9 mouse cellular contexts compared by ENCODE assay signal in genomic region chr11:101468731-101469130, GRCm38 (mm10). TPM values are rescaled to one million over a fixed set of nuclear protein-coding genes. Genes with fewer than 3 reads are reported as not detected.
DNase-seq lines count a peak whose midpoint lies in the region; ATAC-seq and TF ChIP-seq lines count a peak whose summit lies in the region.
"Had no signal": no experiment of that assay in that cellular context is flagged by ENCODE, and none has a peak within 500 bp of the region (broad histone marks: within the 10 kb centered on the region; RNA-seq: fewer than 3 reads in every experiment).

No protein-coding gene starts in this region.

- no peaks in the 10 kb centered on the region for H3K36me3 ChIP-seq in thymus, adult 2 months (ENCODE audit: control insufficient read depth, insufficient read depth, low read length)
- H3K36me3 ChIP-seq in liver, embryonic 14.5 days (replicated peaks; ENCODE audit: control insufficient read depth, insufficient read depth, low read depth), result no peaks in the 10 kb centered on the region

- no peak for TF ChIP-seq POLR2A in cerebellum, adult 2 months (IDR thresholded peaks at IDR 0.05; ENCODE audit: borderline replicate concordance, insufficient read depth, low read length)
- TF ChIP-seq POLR2A in thymus, adult 2 months (IDR thresholded peaks at IDR 0.05; ENCODE audit: control insufficient read depth, extremely low read depth, insufficient read depth, low read length, poor library complexity), result no peak

- 8% methylated on average over 13 of the region's 13 CpGs for WGBS in cerebellum, adult 2 months
- WGBS in thymus, adult 2 months, result 37% methylated on average over 13 of the region's 13 CpGs
- 12% methylated on average over 13 of the region's 13 CpGs for WGBS in liver, embryonic 14.5 days (ENCODE audit: insufficient replicate concordance)

- 0 out of 2 replicates have a peak overlapping the region, but pooled peaks have one; percentile 11 for H3K27ac ChIP-seq in cerebellum, adult 2 months (ENCODE audit: insufficient read depth, low read length)
- no peak overlapping the region for H3K27ac ChIP-seq in thymus, adult 2 months (ENCODE audit: control insufficient read depth, insufficient read depth, low read length)
- no peak overlapping the region for H3K27ac ChIP-seq in liver, embryonic 14.5 days

- peak in 1 of 2 experiments; percentile 22 for DNase-seq in cerebellum, adult 2 months
- DNase-seq in cerebellum, adult 8-10 months, result no peak
- DNase-seq in thymus, adult 2 months, result no peak
- no peak for DNase-seq in thymus, postnatal 10 days (ENCODE audit: low spot score in 2 of 2)
- DNase-seq in liver, embryonic 14.5 days (ENCODE audit: low read depth in 3 of 3, low spot score in 3 of 3), result no peak
- DNase-seq in yolk sac, embryonic 10.5 days (ENCODE audit: low spot score), result peak; percentile 25
- no peak for DNase-seq in layer of hippocampus, postnatal 36 days
- DNase-seq in thymus, adult 18-20 months, result no peak
- DNase-seq: cerebellum, adult 9-10 months had no signal

- peak overlapping the region; percentile 84 for H3K4me3 ChIP-seq in cerebellum, adult 2 months (replicated peaks; ENCODE audit: insufficient read depth, low read depth, low read length)
- H3K4me3 ChIP-seq in thymus, adult 2 months (ENCODE audit: control insufficient read depth, insufficient read depth, low read length), result peak overlapping the region; percentile 39; the same call in 1 of the 2 replicates
- peak overlapping the region; percentile 48 to 58; a peak in 3 of 4 replicates for H3K4me3 ChIP-seq in liver, embryonic 14.5 days (ENCODE audit: insufficient read depth in 1 of 2, low read depth in 2 of 2, low read length in 2 of 2)

- no peak for TF ChIP-seq CTCF in cerebellum, adult 2 months (IDR thresholded peaks at IDR 0.05; ENCODE audit: borderline replicate concordance, insufficient read depth, low read depth, low read length)
- no peak for TF ChIP-seq CTCF in thymus, adult 2 months (IDR thresholded peaks at IDR 0.05; ENCODE audit: borderline replicate concordance, control insufficient read depth, extremely low read depth, insufficient read depth, low read length, poor library complexity)
- no peak for TF ChIP-seq CTCF in liver, embryonic 14.5 days (IDR thresholded peaks at IDR 0.05; ENCODE audit: low read depth)

- no peaks in the 10 kb centered on the region; the same call in 1 of the 2 replicates for H3K4me1 ChIP-seq in cerebellum, adult 2 months (ENCODE audit: control insufficient read depth, insufficient read depth, low read length)
- H3K4me1 ChIP-seq in thymus, adult 2 months (replicated peaks; ENCODE audit: control insufficient read depth, insufficient read depth, low read length), result peaks cover 24% of the 10 kb centered on the region
- H3K4me1 ChIP-seq in liver, embryonic 14.5 days (replicated peaks; ENCODE audit: control insufficient read depth in 2 of 2, insufficient read depth in 2 of 2, low read length in 1 of 2), result peaks cover 14 to 24% of the 10 kb centered on the region in 2 experiments

- no peak for TF ChIP-seq EP300 in liver, embryonic 14.5 days (IDR thresholded peaks at IDR 0.05; ENCODE audit: low read depth)

- ATAC-seq in liver, embryonic 14.5 days (ENCODE audit: insufficient read depth), result no peak

- H3K9ac ChIP-seq in liver, embryonic 14.5 days (replicated peaks), result no peak overlapping the region

- no peaks in the 10 kb centered on the region for H3K27me3 ChIP-seq in cerebellum, adult 2 months (ENCODE audit: control insufficient read depth, insufficient read depth, low read length)
- no peaks in the 10 kb centered on the region for H3K27me3 ChIP-seq in thymus, adult 2 months (ENCODE audit: control insufficient read depth, insufficient read depth, low read length)
- peaks cover 32% of the 10 kb centered on the region for H3K27me3 ChIP-seq in liver, embryonic 14.5 days (ENCODE audit: control insufficient read depth, insufficient read depth, low read length)

- H3K9me3 ChIP-seq in liver, embryonic 14.5 days (ENCODE audit: control insufficient read depth, low read length), result no peaks in the 10 kb centered on the region

- peak overlapping the region; percentile 80 for H3K4me2 ChIP-seq in liver, embryonic 14.5 days (ENCODE audit: low read depth)

RNA-seq across cellular contexts. Expression of gene Vat1, which starts 2.7 kb away (rescaled TPM):
- polyA plus RNA-seq in cerebellum, adult 2 months (2012; rRNA removed), result 44.6 and 49.2 TPM in 2 replicates
- 67.9 and 73.6 TPM in 2 replicates for polyA plus RNA-seq in thymus, adult 2 months (2012; rRNA removed)
- 9.1 TPM in 2 replicates for polyA plus RNA-seq in liver, embryonic 14.5 days (2012; rRNA removed)
- 6.8 and 6.9 TPM in 2 replicates for polyA plus RNA-seq in liver, embryonic 14.5 days (2014; fragmentation: Nextera tagmentation; extraction: Ambion mirVana)
- total RNA-seq in layer of hippocampus, postnatal 36 days (2021), result 10 to 100 TPM; 28.0 to 28.2 TPM

RNA-seq across cellular contexts. Expression of gene Rnd2, which starts 3.9 kb away (rescaled TPM):
- polyA plus RNA-seq in cerebellum, adult 2 months (2012; rRNA removed), result 216 and 275 TPM in 2 replicates
- 3.5 and 4.3 TPM in 2 replicates for polyA plus RNA-seq in thymus, adult 2 months (2012; rRNA removed)
- polyA plus RNA-seq in liver, embryonic 14.5 days (2012; rRNA removed), result 2.9 and 3.1 TPM in 2 replicates
- polyA plus RNA-seq in liver, embryonic 14.5 days (2014; fragmentation: Nextera tagmentation; extraction: Ambion mirVana), result 1.2 and 1.4 TPM in 2 replicates
- total RNA-seq in layer of hippocampus, postnatal 36 days (2021), result 100 to 1,000 TPM; 123 TPM

RNA-seq across cellular contexts. Expression of gene Ifi35, which starts 20.5 kb away (rescaled TPM):
- 6.2 and 6.3 TPM in 2 replicates for polyA plus RNA-seq in cerebellum, adult 2 months (2012; rRNA removed)
- 63.6 and 83.6 TPM in 2 replicates for polyA plus RNA-seq in thymus, adult 2 months (2012; rRNA removed)
- polyA plus RNA-seq in liver, embryonic 14.5 days (2012; rRNA removed), result 14.0 and 17.2 TPM in 2 replicates
- 21.3 and 22.1 TPM in 2 replicates for polyA plus RNA-seq in liver, embryonic 14.5 days (2014; fragmentation: Nextera tagmentation; extraction: Ambion mirVana)
- total RNA-seq in layer of hippocampus, postnatal 36 days (2021), result 1 to 10 TPM; 2.5 to 3.1 TPM

RNA-seq across cellular contexts. Expression of gene Rpl27, which starts 26.6 kb away (rescaled TPM):
- polyA plus RNA-seq in cerebellum, adult 2 months (2012; rRNA removed), result 400 and 422 TPM in 2 replicates
- polyA plus RNA-seq in thymus, adult 2 months (2012; rRNA removed), result 666 and 730 TPM in 2 replicates
- polyA plus RNA-seq in liver, embryonic 14.5 days (2012; rRNA removed), result 571 and 987 TPM in 2 replicates
- polyA plus RNA-seq in liver, embryonic 14.5 days (2014; fragmentation: Nextera tagmentation; extraction: Ambion mirVana), result 295 and 303 TPM in 2 replicates
- total RNA-seq in layer of hippocampus, postnatal 36 days (2021), result 10 to 100 TPM; 28.5 to 39.7 TPM

RNA-seq across cellular contexts. Expression of gene Ptges3l, which starts 43.6 kb away (rescaled TPM):
- 1.2 and 1.8 TPM in 2 replicates for polyA plus RNA-seq in cerebellum, adult 2 months (2012; rRNA removed)
- polyA plus RNA-seq in thymus, adult 2 months (2012; rRNA removed), result 1.3 and 3.1 TPM in 2 replicates
- polyA plus RNA-seq in liver, embryonic 14.5 days (2012; rRNA removed), result 0.29 and 0.74 TPM in 2 replicates
- 0.53 and 0.86 TPM in 2 replicates for polyA plus RNA-seq in liver, embryonic 14.5 days (2014; fragmentation: Nextera tagmentation; extraction: Ambion mirVana)
- 1 to 10 TPM; 1.7 to 2.0 TPM for total RNA-seq in layer of hippocampus, postnatal 36 days (2021)

Comparison
In these comparisons a context has a peak if more than half of its experiments do, and no peak if none do; other contexts are left out.
1. RNA of gene Rnd2, which starts 3.9 kb away (polyA plus RNA-seq): 216 to 275 TPM in cerebellum, adult 2 months; 3.5 to 4.3 TPM in thymus, adult 2 months and 1.2 to 3.1 TPM in liver, embryonic 14.5 days; every median in the first group is over 10 times any median in the second.
2. Peak in every context shown above with its lines, with median percentiles within 50 percentile points of each other: H3K4me3 ChIP-seq.